Mouse (Mus musculus): ENCODE data around the gene Gm20604.

Gene Gm20604

GRCm38 (mm10) chr12:102758403-102758756 lies at the start of gene Gm20604:
Gm20604 (minus strand) TSS chr12:102758672.
- DNase-seq, result peak; percentile 54

DNA sequence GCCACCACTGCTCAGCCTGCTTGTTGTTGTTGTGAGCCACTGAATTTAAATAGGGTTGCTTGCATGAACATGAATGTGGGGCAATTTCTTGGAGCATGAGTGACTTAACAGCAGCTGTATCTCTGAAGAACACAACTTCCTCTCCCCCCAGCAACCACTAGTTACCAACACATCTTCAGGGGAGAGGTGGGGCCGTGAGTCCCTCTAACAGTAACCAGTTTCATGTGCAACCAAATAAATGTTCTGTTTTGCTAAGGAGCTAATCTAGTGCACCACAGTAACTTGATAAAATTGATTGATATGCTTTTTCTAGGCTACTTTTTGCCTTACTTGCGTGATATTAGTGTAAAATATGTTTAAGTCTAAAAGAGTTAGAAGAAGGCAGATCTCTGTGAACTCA lies 41.1 kb upstream of the Gm20604 start:
- no peak for DNase-seq

- no peak for DNase-seq
These were observed 29.5 kb upstream of the Gm20604 start for GRCm38 (mm10) chr12:102787927-102788326.

DNA sequence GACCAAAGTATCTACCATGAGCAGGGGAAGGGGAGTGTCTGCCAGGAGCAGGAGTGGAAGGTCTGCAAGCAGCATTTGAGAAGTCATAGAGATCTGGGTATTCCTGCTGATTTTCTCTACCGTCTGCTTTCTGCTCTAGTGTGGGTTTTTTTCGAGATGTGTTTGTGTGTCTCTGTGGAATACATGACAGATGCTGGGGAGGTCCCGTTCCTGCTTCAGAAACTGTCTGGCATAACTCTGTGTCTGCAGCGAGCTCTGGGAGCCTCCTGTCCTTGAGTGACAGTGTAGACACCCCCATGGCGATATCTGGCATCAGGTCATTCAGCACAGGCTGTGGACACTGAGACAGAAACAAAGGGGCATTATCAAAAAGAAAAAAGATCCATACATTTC lies 27.1 kb upstream of the Gm20604 start:
- no peak for DNase-seq

- DNase-seq, result no peak
These were observed 26.6 kb upstream of the Gm20604 start for GRCm38 (mm10) chr12:102784899-102785592.

GRCm38 (mm10) chr12:102782841-102783240 lies 24.4 kb upstream of the Gm20604 start:
- no peak for DNase-seq

DNA sequence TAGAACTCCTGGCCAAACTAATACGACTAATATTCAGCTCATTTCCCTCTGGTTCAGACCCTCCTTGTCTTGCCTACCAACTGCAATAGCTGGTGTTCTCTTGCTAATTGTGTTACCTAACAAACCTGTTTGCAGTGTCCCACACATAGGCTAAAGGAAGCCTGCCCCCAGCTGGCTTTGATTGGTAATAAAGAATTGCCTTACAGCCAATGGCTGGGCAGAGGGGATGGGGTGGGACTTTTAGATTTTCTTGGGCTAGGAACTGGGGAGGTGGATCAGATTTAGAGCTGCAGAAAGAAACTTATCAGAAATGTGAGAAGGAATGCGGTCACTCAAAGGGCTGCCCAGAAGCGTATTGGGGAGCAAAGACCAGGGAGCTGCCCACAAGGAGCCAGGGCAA lies 21.0 kb upstream of the Gm20604 start:
- DNase-seq, result no peak

- peak; percentile 55 for DNase-seq
These were observed 19.7 kb upstream of the Gm20604 start for GRCm38 (mm10) chr12:102778151-102778550.

- no peak for DNase-seq
These were observed 17.6 kb upstream of the Gm20604 start for GRCm38 (mm10) chr12:102776035-102776434.

DNA sequence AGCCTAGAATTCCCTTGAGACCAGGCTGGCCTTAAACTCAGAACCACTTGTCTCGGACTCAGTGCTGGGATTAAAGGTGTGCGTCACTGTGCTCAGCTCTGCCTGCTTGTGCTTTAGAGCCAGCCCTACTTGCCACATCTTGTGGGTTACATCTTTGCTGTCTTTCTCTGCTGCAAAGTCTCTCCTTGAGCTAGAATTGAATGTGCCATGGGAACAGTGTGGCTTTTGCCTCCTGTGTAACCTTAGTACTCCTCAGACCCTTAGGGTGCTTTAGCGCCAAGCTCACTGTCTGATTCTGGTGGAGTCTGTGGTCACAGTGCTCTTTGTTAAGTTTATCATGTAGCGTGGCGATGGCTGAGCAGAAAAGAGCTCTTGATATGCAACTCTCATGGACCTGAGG lies 14.2 kb upstream of the Gm20604 start:
- DNase-seq, result no peak

- DNase-seq, result no peak
These were observed 13.1 kb upstream of the Gm20604 start for GRCm38 (mm10) chr12:102771601-102772000.

GRCm38 (mm10) chr12:102769000-102769399 lies 10.5 kb upstream of the Gm20604 start:
- DNase-seq, result no peak

- DNase-seq, result no peak
These were observed 5.2 kb upstream of the Gm20604 start for GRCm38 (mm10) chr12:102763696-102764095.

- DNase-seq, result no peak
These were observed 3.2 kb upstream of the Gm20604 start for GRCm38 (mm10) chr12:102761668-102762067.

- no peak for DNase-seq
These were observed 464 bp upstream of the Gm20604 start for GRCm38 (mm10) chr12:102758936-102759335.

GRCm38 (mm10) chr12:102757689-102758402 lies 626 bp downstream of the Gm20604 start, which contains the start of the genes Gm28051, Gon7 and Ubr7:
Gm28051 (minus strand) TSS chr12:102757765.
Gon7 (minus strand) TSS chr12:102757803.
Ubr7 (plus strand) TSS chr12:102757967.
- peak; percentile 96 for DNase-seq

DNA sequence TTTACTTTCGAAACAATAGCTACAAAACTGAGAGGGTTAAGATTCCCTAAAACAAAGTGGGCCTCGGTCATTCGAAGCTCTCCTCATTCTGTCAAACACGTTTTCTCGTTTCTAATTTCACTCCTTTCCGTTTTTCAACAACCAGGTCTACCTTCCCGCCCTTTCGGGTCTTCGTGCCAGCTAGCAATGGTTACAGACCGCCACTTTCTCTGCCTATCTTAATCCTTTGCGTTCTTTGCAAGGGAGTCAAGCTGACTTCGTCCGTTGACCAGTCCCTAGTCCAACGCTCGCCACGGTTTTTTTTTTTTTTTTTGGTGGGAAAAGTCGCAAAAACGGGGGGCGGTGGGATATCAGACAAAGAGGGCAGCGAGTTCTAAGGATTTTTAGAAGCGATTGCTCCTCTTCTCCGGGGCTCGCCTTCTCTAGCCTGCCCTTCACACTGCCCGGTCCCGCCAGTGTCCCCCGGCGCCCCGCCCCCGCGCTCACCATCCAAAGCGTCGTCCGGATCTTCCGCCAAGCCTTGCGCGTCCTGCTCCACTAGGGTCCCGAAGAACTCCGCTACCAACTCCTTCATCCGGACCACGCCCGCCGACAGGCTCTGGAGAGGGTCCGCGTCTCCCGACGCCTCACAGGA lies 1.3 kb downstream of the Gm20604 start:
- DNase-seq, result peak; percentile 45

DNA sequence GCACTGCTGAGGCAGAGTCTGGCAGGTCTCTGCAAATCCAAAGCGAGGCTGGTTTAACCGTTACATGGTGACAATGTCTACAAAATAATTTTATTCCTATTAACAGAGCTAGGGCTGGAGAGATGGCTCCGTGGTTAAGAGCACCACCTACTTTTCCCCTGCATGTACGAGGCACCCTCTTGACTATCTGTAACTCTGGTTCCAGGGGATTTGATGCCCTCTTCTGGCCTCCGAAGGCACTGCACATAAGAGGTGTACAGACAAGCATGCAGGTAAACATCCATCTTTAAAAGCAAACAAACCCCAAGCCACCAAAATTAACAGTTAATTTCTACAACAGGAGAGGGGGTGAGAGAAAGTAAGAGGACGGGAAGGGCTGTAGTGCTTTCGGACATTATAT lies 2.2 kb downstream of the Gm20604 start:
- peak; percentile 57 for DNase-seq

GRCm38 (mm10) chr12:102748256-102748655 lies 10.2 kb downstream of the Gm20604 start:
- no peak for DNase-seq

- DNase-seq, result peak; percentile 34
These were observed 13.6 kb downstream of the Gm20604 start for GRCm38 (mm10) chr12:102744839-102745238.

DNA sequence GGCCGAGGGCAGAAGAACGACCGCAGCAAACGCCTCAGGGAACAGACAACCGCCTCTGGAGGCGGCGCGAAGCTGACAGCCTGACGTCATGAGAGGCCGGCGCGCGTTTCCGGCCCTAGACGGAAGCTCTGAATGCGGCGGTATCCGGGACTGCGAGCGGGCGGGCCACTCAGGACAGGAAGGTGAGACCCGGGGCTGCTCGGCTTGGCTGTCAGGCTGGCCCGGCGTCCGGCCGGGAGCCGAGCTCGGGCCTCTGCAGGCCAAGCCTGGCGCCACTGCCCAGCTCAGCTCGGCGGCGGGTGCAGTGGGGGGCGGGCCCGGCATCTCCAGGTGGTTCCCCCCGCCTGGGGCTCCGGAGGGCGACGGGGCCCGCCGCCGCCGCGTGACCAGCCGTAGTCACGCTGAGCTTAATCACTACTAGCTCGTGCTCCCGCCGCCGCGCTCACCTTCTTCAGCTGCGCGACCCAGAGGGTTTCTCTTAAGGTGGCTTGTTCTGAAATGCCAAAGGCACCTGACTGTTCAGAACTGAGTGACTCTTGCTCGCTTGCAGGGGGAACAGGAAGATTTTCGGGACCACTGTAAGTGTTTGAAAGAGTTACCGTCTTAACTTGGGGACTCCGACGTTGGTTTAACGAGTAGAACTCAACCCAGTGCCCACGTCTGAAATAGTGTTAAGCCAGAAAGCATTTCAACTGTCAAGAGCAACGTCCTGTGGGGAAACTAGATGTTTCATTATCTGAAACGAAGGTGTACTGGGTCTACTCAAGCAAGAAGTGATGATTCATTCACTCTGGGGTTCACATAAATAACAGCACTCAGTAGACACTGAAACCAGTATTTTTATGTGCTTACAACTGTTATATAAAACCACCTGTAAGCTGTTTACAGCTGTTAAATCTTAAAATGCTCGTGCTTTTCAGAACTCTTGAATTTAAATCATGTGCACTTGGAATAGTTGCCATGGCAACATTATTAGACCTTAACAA lies 14.6 kb downstream of the Gm20604 start, which contains the start of the genes Moap1 and Tmem251:
Gene Moap1 (minus strand): TSS at position 73 of the 986 bp plus-strand sequence.
Gene Tmem251 (plus strand): TSS at position 174 of the 986 bp plus-strand sequence.
- DNase-seq, result peak; percentile 88

DNA sequence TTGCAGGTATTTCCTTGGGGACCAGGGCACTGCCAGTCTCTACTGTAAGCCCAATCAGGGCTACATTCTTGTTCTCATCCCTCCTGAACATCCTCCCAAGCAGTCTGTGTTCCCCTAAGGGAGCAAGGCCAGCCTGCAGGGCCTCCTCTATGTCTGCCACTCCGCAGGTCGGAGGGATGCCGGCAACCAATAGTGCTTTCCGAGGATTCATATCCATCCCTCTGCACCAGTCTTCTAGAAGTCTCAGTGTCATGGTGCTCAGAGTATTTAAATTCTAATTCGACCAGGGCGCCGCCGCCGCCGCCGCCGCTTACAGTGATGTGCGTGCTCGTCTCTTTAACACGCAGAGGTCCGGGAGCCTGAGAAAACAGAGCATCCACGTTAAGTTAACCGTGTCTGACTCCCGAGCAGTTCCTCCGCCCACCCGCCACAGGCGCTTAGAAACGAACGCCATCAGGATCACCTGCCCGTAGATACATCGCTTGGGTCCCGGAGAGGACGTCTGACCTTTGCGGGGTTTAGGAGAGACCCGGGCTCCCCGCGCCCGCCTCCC lies 15.4 kb downstream of the Gm20604 start:
- DNase-seq, result no peak
